Mouse (Mus musculus) liver, postnatal 0 days (tissue): Measurements from ENCODE around the gene Resf1. TPM values are rescaled to one million over a fixed set of nuclear protein-coding genes. Genes with fewer than 3 reads are reported as not detected.
"Not testable (repeated sequence)": the region's sequence is repeated elsewhere in the genome, so short reads cannot be mapped to it uniquely, and the experiment has no call there.

ENCODE experiments used
- ATAC-seq: fragments of 200-750 bp; cut with Nextera tagmentation; 2 replicates; pipeline ENCODE4 v1.8.0; 2017; ENCODE audit warnings: mild to moderate bottlenecking, moderate library complexity
- DNase-seq: peaks from one replicate; pipeline ENCODE4 v3.0.0-alpha.2; 2016
- H3K27ac ChIP-seq: fragments of 300-500 bp; sonication (generic); 2 replicates; pipeline ENCODE4 v1.5.1; 2014; ENCODE audit warnings: antibody characterized with exemption, moderate library complexity, mild to moderate bottlenecking, low read depth
- H3K27me3 ChIP-seq: fragments of 300-500 bp; sonication (generic); 2 replicates; pipeline ENCODE4 v1.6.1; 2014; ENCODE audit warnings: low read length, control low read depth, mixed read lengths; ENCODE audit not compliant: insufficient read depth
- H3K36me3 ChIP-seq: fragments of 300-500 bp; sonication (generic); replicated peaks from 2 replicates; pipeline ENCODE4 v1.6.1; 2014; ENCODE audit warnings: mild to moderate bottlenecking, control low read depth, low read length, moderate library complexity, mixed read lengths; ENCODE audit not compliant: insufficient read depth
- H3K4me1 ChIP-seq: fragments of 300-500 bp; sonication (generic); 2 replicates; pipeline ENCODE4 v1.6.1; 2014; ENCODE audit warnings: antibody characterized with exemption, mild to moderate bottlenecking, control low read depth; ENCODE audit not compliant: insufficient read depth
- H3K4me2 ChIP-seq: fragments of 300-500 bp; sonication (generic); 2 replicates; pipeline ENCODE4 v1.6.1; 2014; ENCODE audit warnings: low read depth, mild to moderate bottlenecking, low read length, moderate library complexity, mixed read lengths
- H3K4me3 ChIP-seq: fragments of 300-500 bp; sonication (generic); 2 replicates; pipeline ENCODE4 v1.5.1; 2014; ENCODE audit warnings: low read depth, low read length
- H3K9ac ChIP-seq: fragments of 300-500 bp; sonication (generic); replicated peaks from 2 replicates; pipeline ENCODE4 v1.6.1; 2014; ENCODE audit warnings: mild to moderate bottlenecking, moderate library complexity
- H3K9me3 ChIP-seq: fragments of 300-500 bp; sonication (generic); 2 replicates; pipeline ENCODE4 v1.6.1; 2016; ENCODE audit warnings: mild to moderate bottlenecking, control low read depth, low read length, mixed read lengths
- CTCF ChIP-seq: sonication (generic); IDR thresholded peaks from 2 replicates; pipeline ENCODE4 v1.5.1; 2016; ENCODE audit warnings: antibody characterized with exemption, low read depth
- EP300 ChIP-seq: IDR thresholded peaks from 2 replicates; pipeline ENCODE4 v1.6.1; 2016; ENCODE audit warnings: antibody characterized with exemption, low read depth, mild to moderate bottlenecking
- WGBS: fragments of 180-500 bp; shearing (Covaris S2); extraction: QIAGEN DNeasy Blood & Tissue Kit; methylation state at CpG from one replicate; pipeline ENCODE4 v1.1.7; 2014; ENCODE audit not compliant: insufficient replicate concordance; 5-methylcytosine and 5-hydroxymethylcytosine counted together
- polyA plus RNA-seq: library from polyadenylated mRNA; unstranded; fragments of >200 nt; fragmentation: Nextera tagmentation; extraction: Ambion mirVana; gene quantifications from 2 replicates; pipeline ENCODE4 v1.2.1, GENCODE M21; 2015

Resf1 gene
- polyA plus RNA-seq, 1 experiment from 2014 or later = 22.3 TPM

- no peaks in the 10 kb centered on the region for H3K4me1 ChIP-seq
- no peak overlapping the region for H3K9ac ChIP-seq
- no peak for TF ChIP-seq CTCF
- H3K36me3 ChIP-seq = peaks cover 29% of the 10 kb centered on the region
- no peaks in the 10 kb centered on the region for H3K27me3 ChIP-seq
- no peak for DNase-seq
- H3K4me2 ChIP-seq = no peak overlapping the region
- no peak overlapping the region for H3K27ac ChIP-seq
- ATAC-seq = no peak
- H3K9me3 ChIP-seq = peaks cover 3% of the 10 kb centered on the region; the same call in 1 of the 2 replicates
- H3K4me3 ChIP-seq = no peak overlapping the region
These were observed 28.8 kb downstream of the Resf1 start for GRCm38 (mm10) chr6:149337990-149338389.

- 90% methylated on average over 1 of the region's 1 CpGs for WGBS
- Histone ChIP-seq H3K9me3 (no peaks in the 10 kb centered on the region), H3K36me3 (peaks cover 24% of the 10 kb centered on the region), H3K4me3 (no peak overlapping the region), H3K9ac (no peak overlapping the region), H3K4me1 (no peaks in the 10 kb centered on the region), H3K4me2 (no peak overlapping the region), H3K27me3 (no peaks in the 10 kb centered on the region), H3K27ac (no peak overlapping the region)
- ATAC-seq (no peak), DNase-seq (no peak)
- TF ChIP-seq EP300 (no peak), CTCF (no peak)
These were observed 29.4 kb downstream of the Resf1 start for GRCm38 (mm10) chr6:149338622-149339021.

GRCm38 (mm10) chr6:149343802-149344201, 34.6 kb downstream of the Resf1 start:
- DNase-seq (peak; percentile 18), ATAC-seq (peak; percentile 81)
- no peak overlapping the region for H3K9ac ChIP-seq
- no peaks in the 10 kb centered on the region for H3K9me3 ChIP-seq
- no peaks in the 10 kb centered on the region for H3K36me3 ChIP-seq
- no peak overlapping the region for H3K4me3 ChIP-seq
- no peaks in the 10 kb centered on the region for H3K4me1 ChIP-seq
- H3K27ac ChIP-seq = peak overlapping the region; percentile 60
- H3K4me2 ChIP-seq = no peak overlapping the region
- no peaks in the 10 kb centered on the region for H3K27me3 ChIP-seq
- TF ChIP-seq EP300 (peak; percentile 57; the same call in 1 of the 2 replicates), CTCF (no peak)
- 26% methylated on average over 2 of the region's 2 CpGs for WGBS

- ATAC-seq = no peak
These were observed 35.2 kb downstream of the Resf1 start for GRCm38 (mm10) chr6:149344372-149344771.

GRCm38 (mm10) chr6:149348211-149348610, 39.0 kb downstream of the Resf1 start:
- not testable (repeated sequence) for DNase-seq, H3K4me3 ChIP-seq, H3K27me3 ChIP-seq, H3K36me3 ChIP-seq, ATAC-seq, H3K27ac ChIP-seq, H3K4me2 ChIP-seq, H3K9ac ChIP-seq, H3K9me3 ChIP-seq, H3K4me1 ChIP-seq
- WGBS = 85% methylated on average over 6 of the region's 6 CpGs

More at GRCm38 (mm10) chr6:149344372-149344771, 35.2 kb downstream of the Resf1 start:
- H3K9me3 ChIP-seq = no peaks in the 10 kb centered on the region
- no peaks in the 10 kb centered on the region for H3K27me3 ChIP-seq
- DNase-seq = no peak
- H3K27ac ChIP-seq = 0 out of 2 replicates have a peak overlapping the region, but pooled peaks have one; percentile 29
- H3K4me3 ChIP-seq = no peak overlapping the region
- TF ChIP-seq CTCF = no peak
- no peak for TF ChIP-seq EP300
- no peaks in the 10 kb centered on the region for H3K36me3 ChIP-seq
- no peaks in the 10 kb centered on the region for H3K4me1 ChIP-seq
- H3K4me2 ChIP-seq = no peak overlapping the region
- H3K9ac ChIP-seq = no peak overlapping the region

- H3K4me2 ChIP-seq = no peak overlapping the region
These were observed 45.7 kb downstream of the Resf1 start for GRCm38 (mm10) chr6:149354826-149355495.

GRCm38 (mm10) chr6:149355799-149356198, 46.6 kb downstream of the Resf1 start:
- H3K4me2 ChIP-seq, H3K4me1 ChIP-seq, H3K4me3 ChIP-seq, H3K27me3 ChIP-seq, H3K9ac ChIP-seq, H3K36me3 ChIP-seq, DNase-seq, H3K27ac ChIP-seq, H3K9me3 ChIP-seq: not testable (repeated sequence)
- peak; percentile 56 for ATAC-seq
- WGBS = 60% methylated on average over 4 of the region's 4 CpGs
- peak; percentile 20; the same call in 1 of the 2 replicates for TF ChIP-seq EP300

More at GRCm38 (mm10) chr6:149354826-149355495, 45.7 kb downstream of the Resf1 start:
- ATAC-seq = no peak
- 72% methylated on average over 4 of the region's 4 CpGs for WGBS
- no peak overlapping the region for H3K4me3 ChIP-seq
- H3K9me3 ChIP-seq = peaks cover 7% of the 10 kb centered on the region
- H3K27me3 ChIP-seq = no peaks in the 10 kb centered on the region
- TF ChIP-seq EP300 (no peak), CTCF (no peak)
- no peaks in the 10 kb centered on the region for H3K4me1 ChIP-seq
- no peak overlapping the region for H3K27ac ChIP-seq
- no peak for DNase-seq
- no peaks in the 10 kb centered on the region for H3K36me3 ChIP-seq
- no peak overlapping the region for H3K9ac ChIP-seq
